14 mouse cellular contexts compared by ENCODE assay signal in the genomic region with DNA sequence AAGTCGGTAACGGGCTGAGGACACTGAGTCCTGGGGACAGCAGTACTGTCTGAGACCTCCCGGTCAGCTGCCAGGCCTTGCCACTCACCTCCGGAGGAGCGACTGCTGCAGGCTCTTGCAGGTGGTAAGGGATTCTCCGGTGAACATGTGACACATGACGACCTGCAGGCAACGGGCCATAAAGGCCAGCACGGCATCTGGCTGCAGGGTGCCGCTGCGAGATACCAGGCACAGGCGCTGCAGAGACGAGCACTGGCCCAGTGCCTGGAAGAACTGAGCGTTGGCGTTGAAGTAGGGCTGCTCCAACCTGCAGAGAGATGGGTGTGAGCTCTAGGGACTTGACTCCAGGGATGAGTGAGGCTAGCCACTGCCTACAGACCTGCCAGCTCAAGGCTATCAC. TPM values are rescaled to one million over a fixed set of nuclear protein-coding genes. Genes with fewer than 3 reads are reported as not detected.
DNase-seq lines count a peak whose midpoint lies in the region; ATAC-seq lines count a peak whose summit lies in the region.
"Had no signal": no experiment of that assay in that cellular context is flagged by ENCODE, and none has a peak within 500 bp of the region (broad histone marks: within the 10 kb centered on the region; RNA-seq: fewer than 3 reads in every experiment).

No protein-coding gene starts in this region.

- ATAC-seq in frontal cortex, adult (ENCODE audit: low TSS enrichment): peak; percentile 50
- no peak for ATAC-seq in midbrain, embryonic 12.5 days (ENCODE audit: low FRiP score, low read depth)
- ATAC-seq in midbrain, embryonic 15.5 days (replicated peaks): no peak
- no peak for ATAC-seq in granulocyte monocyte progenitor cell, adult 5-6 weeks (replicated peaks; ENCODE audit: poor library complexity, severe bottlenecking)
- no peak for ATAC-seq in hindbrain, embryonic 12.5 days (ENCODE audit: low FRiP score)

- no peak overlapping the region for H3K4me2 ChIP-seq in midbrain, embryonic 12.5 days (replicated peaks)
- H3K4me2 ChIP-seq in midbrain, embryonic 15.5 days: no peak overlapping the region
- H3K4me2 ChIP-seq in hindbrain, embryonic 12.5 days (replicated peaks): no peak overlapping the region
- H3K4me2 ChIP-seq: forebrain, embryonic 15.5 days; hindbrain, embryonic 15.5 days; limb, embryonic 15.5 days; midbrain, embryonic 11.5 days had no signal

- 0 out of 2 replicates have a peak, but pooled peaks cover 3% of the 10 kb centered on the region for H3K27me3 ChIP-seq in midbrain, embryonic 12.5 days
- no peaks in the 10 kb centered on the region for H3K27me3 ChIP-seq in midbrain, embryonic 15.5 days (replicated peaks)
- no peaks in the 10 kb centered on the region for H3K27me3 ChIP-seq in hindbrain, embryonic 12.5 days
- H3K27me3 ChIP-seq: forebrain, embryonic 15.5 days; hindbrain, embryonic 15.5 days; limb, embryonic 15.5 days had no signal

- no peaks in the 10 kb centered on the region for H3K9me3 ChIP-seq in midbrain, embryonic 12.5 days
- no peaks in the 10 kb centered on the region for H3K9me3 ChIP-seq in midbrain, embryonic 15.5 days
- H3K9me3 ChIP-seq in hindbrain, embryonic 12.5 days (replicated peaks): no peaks in the 10 kb centered on the region; the same call in 1 of the 2 replicates
- H3K9me3 ChIP-seq: forebrain, embryonic 15.5 days; hindbrain, embryonic 15.5 days; limb, embryonic 15.5 days had no signal

- DNase-seq in frontal cortex, postnatal 25 days (ENCODE audit: low spot score in 2 of 2): no peak
- DNase-seq in left cerebral cortex, postnatal 36 days (ENCODE audit: low spot score in 2 of 2): peak; percentile 76 to 81

- H3K27ac ChIP-seq in midbrain, embryonic 12.5 days (replicated peaks): no peak overlapping the region
- no peak overlapping the region for H3K27ac ChIP-seq in midbrain, embryonic 15.5 days
- no peak overlapping the region for H3K27ac ChIP-seq in hindbrain, embryonic 12.5 days
- H3K27ac ChIP-seq: hindbrain, embryonic 15.5 days; limb, embryonic 15.5 days had no signal

- peaks cover 27% of the 10 kb centered on the region for H3K4me1 ChIP-seq in midbrain, embryonic 12.5 days
- peaks cover 28% of the 10 kb centered on the region for H3K4me1 ChIP-seq in midbrain, embryonic 15.5 days
- peaks cover 26% of the 10 kb centered on the region for H3K4me1 ChIP-seq in hindbrain, embryonic 12.5 days

- H3K9ac ChIP-seq in midbrain, embryonic 12.5 days (replicated peaks): 0 out of 2 replicates have a peak overlapping the region, but pooled peaks have one; percentile 1
- no peak overlapping the region for H3K9ac ChIP-seq in midbrain, embryonic 15.5 days
- H3K9ac ChIP-seq in hindbrain, embryonic 12.5 days: no peak overlapping the region
- H3K9ac ChIP-seq: forebrain, embryonic 15.5 days; hindbrain, embryonic 15.5 days; limb, embryonic 15.5 days; liver, postnatal 0 days had no signal

- 93% methylated on average over 15 of the region's 15 CpGs for WGBS in midbrain, embryonic 12.5 days
- 90% methylated on average over 15 of the region's 15 CpGs for WGBS in midbrain, embryonic 15.5 days
- 93% methylated on average over 15 of the region's 15 CpGs for WGBS in hindbrain, embryonic 12.5 days

- intact Hi-C loops in left cerebral cortex, postnatal 36 days (cut with DNase I): loop anchor here (2.0 kb wide), 2 partner anchors 54 to 188 kb away; no protein-coding TSS in a partner anchor

- H3K36me3 ChIP-seq in midbrain, embryonic 12.5 days: peaks cover 50% of the 10 kb centered on the region
- 0 out of 2 replicates have a peak, but pooled peaks cover 4% of the 10 kb centered on the region for H3K36me3 ChIP-seq in midbrain, embryonic 15.5 days (replicated peaks)
- H3K36me3 ChIP-seq in hindbrain, embryonic 12.5 days: peaks cover 43% of the 10 kb centered on the region

- H3K4me3 ChIP-seq in midbrain, embryonic 12.5 days: no peak overlapping the region
- no peak overlapping the region for H3K4me3 ChIP-seq in midbrain, embryonic 15.5 days
- no peak overlapping the region for H3K4me3 ChIP-seq in hindbrain, embryonic 12.5 days
- H3K4me3 ChIP-seq: erythroblast, embryonic 14.5 days; forebrain, embryonic 15.5 days; hindbrain, embryonic 15.5 days; limb, embryonic 15.5 days; myocyte had no signal

RNA-seq across cellular contexts. Expression of gene Fbxl18, which starts 16.7 kb away (rescaled TPM):
- 27.7 and 28.9 TPM in 2 replicates for polyA plus RNA-seq in midbrain, embryonic 12.5 days (2016; fragmentation: Nextera tagmentation; extraction: Ambion mirVana)
- 41.6 and 43.0 TPM in 2 replicates for polyA plus RNA-seq in midbrain, embryonic 15.5 days (2015; fragmentation: Nextera tagmentation; extraction: Ambion mirVana)
- 10 to 100 TPM; 30.4 to 34.1 TPM for total RNA-seq in left cerebral cortex, postnatal 36 days (2021)
- total RNA-seq in granulocyte monocyte progenitor cell, adult 5-6 weeks (2014; fragmentation: Nextera tagmentation): 4.0 and 4.1 TPM in 2 replicates
- 1.7 and 2.4 TPM in 2 replicates for total RNA-seq in granulocyte monocyte progenitor cell, adult 5-6 weeks (2017)
- polyA plus RNA-seq in hindbrain, embryonic 12.5 days (2016; fragmentation: Nextera tagmentation; extraction: Ambion mirVana): 24.6 and 26.9 TPM in 2 replicates

RNA-seq across cellular contexts. Expression of gene Actb, which starts 28.0 kb away (rescaled TPM):
- 12,547 and 14,098 TPM in 2 replicates for polyA plus RNA-seq in midbrain, embryonic 12.5 days (2016; fragmentation: Nextera tagmentation; extraction: Ambion mirVana)
- polyA plus RNA-seq in midbrain, embryonic 15.5 days (2015; fragmentation: Nextera tagmentation; extraction: Ambion mirVana): 13,428 and 14,272 TPM in 2 replicates
- 1,000 to 10,000 TPM; 2,229 to 2,541 TPM for total RNA-seq in left cerebral cortex, postnatal 36 days (2021)
- total RNA-seq in granulocyte monocyte progenitor cell, adult 5-6 weeks (2014; fragmentation: Nextera tagmentation): 2,571 and 3,677 TPM in 2 replicates
- 2,475 and 4,369 TPM in 2 replicates for total RNA-seq in granulocyte monocyte progenitor cell, adult 5-6 weeks (2017)
- polyA plus RNA-seq in hindbrain, embryonic 12.5 days (2016; fragmentation: Nextera tagmentation; extraction: Ambion mirVana): 14,392 and 16,600 TPM in 2 replicates

Comparison
In these comparisons a context has a peak if more than half of its experiments do, and no peak if none do; other contexts are left out.
1. DNase-seq: peak in left cerebral cortex, postnatal 36 days (2 of 2); none in frontal cortex, postnatal 25 days (0 of 2).